Mouse (Mus musculus) liver, embryonic 11.5 days (tissue): Measurements from ENCODE around the gene Igfbp5. TPM values are rescaled to one million over a fixed set of nuclear protein-coding genes. Genes with fewer than 3 reads are reported as not detected.

Source experiments
- ATAC-seq: fragments of 200-750 bp; cut with Nextera tagmentation; replicated peaks from 2 replicates; pipeline ENCODE4 v1.8.0; 2017; ENCODE audit warnings: moderate number of reproducible peaks, mild to moderate bottlenecking, moderate TSS enrichment, moderate library complexity; ENCODE audit not compliant: low FRiP score
- DNase-seq: peaks from one replicate; pipeline ENCODE4 v3.0.0-alpha.2; 2017; ENCODE audit warnings: low spot score
- H3K27ac ChIP-seq: fragments of 300-500 bp; sonication (generic); 2 replicates; pipeline ENCODE4 v1.5.1; 2014; ENCODE audit warnings: mild to moderate bottlenecking, low read depth, low read length, control low read depth
- H3K27me3 ChIP-seq: fragments of 300-500 bp; sonication (generic); replicated peaks from 2 replicates; pipeline ENCODE4 v1.6.1; 2014; ENCODE audit warnings: low read length, mixed read lengths; ENCODE audit not compliant: control insufficient read depth, insufficient read depth
- H3K36me3 ChIP-seq: fragments of 300-500 bp; sonication (generic); 2 replicates; pipeline ENCODE4 v1.6.1; 2014; ENCODE audit warnings: mild to moderate bottlenecking, low read length, moderate library complexity, mixed read lengths; ENCODE audit not compliant: control insufficient read depth, insufficient read depth
- H3K4me1 ChIP-seq: fragments of 300-500 bp; sonication (generic); replicated peaks from 2 replicates; pipeline ENCODE4 v1.6.1; 2014; ENCODE audit warnings: low read length, mixed read lengths; ENCODE audit not compliant: control insufficient read depth, insufficient read depth
- H3K4me2 ChIP-seq: fragments of 300-500 bp; sonication (generic); 2 replicates; pipeline ENCODE4 v1.6.1; 2014; ENCODE audit warnings: mild to moderate bottlenecking, control low read depth, moderate library complexity
- H3K4me3 ChIP-seq: fragments of 300-500 bp; sonication (generic); 2 replicates; pipeline ENCODE4 v1.5.1; 2014; ENCODE audit warnings: low read depth, low read length, control low read depth
- H3K9ac ChIP-seq: fragments of 300-500 bp; sonication (generic); 2 replicates; pipeline ENCODE4 v1.6.1; 2014; ENCODE audit warnings: low read depth, low read length, control low read depth
- H3K9me3 ChIP-seq: fragments of 300-500 bp; sonication (generic); 2 replicates; pipeline ENCODE4 v1.6.1; 2016; ENCODE audit warnings: low read length, inconsistent platforms, mixed read lengths; ENCODE audit not compliant: control insufficient read depth
- WGBS: fragments of 180-500 bp; shearing (Covaris S2); extraction: QIAGEN DNeasy Blood & Tissue Kit; methylation state at CpG from one replicate; pipeline ENCODE4 v1.1.7; 2014; 5-methylcytosine and 5-hydroxymethylcytosine counted together
- polyA plus RNA-seq: library from polyadenylated mRNA; unstranded; fragments of >200 nt; fragmentation: Nextera tagmentation; extraction: Ambion mirVana; gene quantifications from 2 replicates; pipeline ENCODE4 v1.2.1, GENCODE M21; 2014

The Igfbp5 gene
- polyA plus RNA-seq, 1 experiment from 2014 or later = 33.8 TPM

DNA sequence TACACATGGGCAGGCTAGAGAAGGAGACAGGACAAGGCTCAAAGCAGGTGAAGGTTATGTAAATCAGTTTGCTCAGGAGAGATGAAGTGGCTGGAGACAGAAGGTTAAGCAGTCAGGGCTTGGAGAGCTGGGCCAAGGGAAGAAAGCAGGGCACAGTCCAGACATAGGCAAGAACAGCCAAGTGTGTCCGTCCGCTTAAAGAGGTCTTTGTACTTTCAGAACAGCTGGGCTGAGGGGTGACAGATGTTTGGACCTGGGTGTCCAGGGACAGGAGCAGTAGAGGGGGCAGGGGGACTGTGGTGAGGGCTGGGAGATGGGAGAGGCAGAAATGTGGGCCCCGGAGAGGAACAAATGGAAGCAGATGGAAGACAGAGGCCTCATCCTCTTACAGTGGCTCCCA is 10.4 kb downstream of the Igfbp5 start:
- H3K27ac ChIP-seq = no peak overlapping the region
- WGBS = 93% methylated on average over 3 of the region's 3 CpGs
- ATAC-seq = no peak
- no peak overlapping the region for H3K4me3 ChIP-seq
- no peaks in the 10 kb centered on the region for H3K36me3 ChIP-seq
- H3K9me3 ChIP-seq = no peaks in the 10 kb centered on the region
- 0 out of 2 replicates have a peak, but pooled peaks cover 1% of the 10 kb centered on the region for H3K27me3 ChIP-seq
- DNase-seq = no peak
- H3K4me1 ChIP-seq = no peaks in the 10 kb centered on the region; the same call in 1 of the 2 replicates
- H3K9ac ChIP-seq = no peak overlapping the region
- H3K4me2 ChIP-seq = no peak overlapping the region

DNA sequence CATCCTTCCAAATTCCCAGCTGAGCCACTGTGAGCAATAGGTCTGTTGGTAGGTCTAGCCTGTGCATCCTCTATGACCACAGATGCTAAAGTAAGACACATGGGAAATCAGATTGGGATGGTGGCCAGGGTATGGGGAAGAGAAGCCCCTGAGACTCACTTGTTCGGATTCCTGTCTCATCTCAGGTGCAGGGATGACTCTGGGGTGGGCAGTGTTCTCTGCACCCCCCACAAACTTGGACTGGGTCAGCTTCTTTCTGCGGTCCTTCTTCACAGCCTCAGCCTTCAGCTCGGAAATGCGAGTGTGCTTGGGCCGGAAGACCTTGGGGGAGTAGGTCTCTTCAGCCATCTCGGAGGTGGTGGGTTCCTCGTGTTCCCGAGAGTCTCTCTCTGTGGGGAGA is 11.0 kb downstream of the Igfbp5 start:
- Histone ChIP-seq H3K27me3 (no peaks in the 10 kb centered on the region), H3K4me3 (no peak overlapping the region), H3K27ac (no peak overlapping the region), H3K4me2 (no peak overlapping the region), H3K9ac (no peak overlapping the region), H3K4me1 (no peaks in the 10 kb centered on the region; the same call in 1 of the 2 replicates), H3K36me3 (no peaks in the 10 kb centered on the region), H3K9me3 (no peaks in the 10 kb centered on the region)
- no peak for ATAC-seq
- no peak for DNase-seq
- WGBS = 84% methylated on average over 8 of the region's 8 CpGs

DNA sequence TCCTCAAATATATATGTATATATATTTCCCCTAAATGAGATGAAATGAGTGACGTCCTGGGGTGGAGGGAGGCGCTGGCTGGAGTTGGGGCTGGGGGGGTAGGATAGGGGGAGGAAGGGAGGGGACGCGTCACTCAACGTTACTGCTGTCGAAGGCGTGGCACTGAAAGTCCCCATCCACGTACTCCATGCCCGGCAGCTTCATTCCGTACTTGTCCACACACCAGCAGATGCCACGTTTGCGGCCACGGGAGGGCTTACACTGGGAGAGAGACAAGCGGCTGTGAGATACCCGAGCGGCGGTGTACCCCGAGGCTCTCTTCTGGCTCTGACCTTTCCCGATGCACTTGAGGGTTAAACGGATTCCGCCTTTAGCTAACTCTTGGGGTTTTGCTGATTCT is 12.4 kb downstream of the Igfbp5 start:
- Histone ChIP-seq H3K27me3 (no peaks in the 10 kb centered on the region), H3K27ac (no peak overlapping the region), H3K36me3 (no peaks in the 10 kb centered on the region), H3K9me3 (no peaks in the 10 kb centered on the region), H3K9ac (no peak overlapping the region), H3K4me3 (no peak overlapping the region), H3K4me1 (no peaks in the 10 kb centered on the region), H3K4me2 (no peak overlapping the region)
- 82% methylated on average over 21 of the region's 21 CpGs for WGBS
- no peak for ATAC-seq
- no peak for DNase-seq

DNA sequence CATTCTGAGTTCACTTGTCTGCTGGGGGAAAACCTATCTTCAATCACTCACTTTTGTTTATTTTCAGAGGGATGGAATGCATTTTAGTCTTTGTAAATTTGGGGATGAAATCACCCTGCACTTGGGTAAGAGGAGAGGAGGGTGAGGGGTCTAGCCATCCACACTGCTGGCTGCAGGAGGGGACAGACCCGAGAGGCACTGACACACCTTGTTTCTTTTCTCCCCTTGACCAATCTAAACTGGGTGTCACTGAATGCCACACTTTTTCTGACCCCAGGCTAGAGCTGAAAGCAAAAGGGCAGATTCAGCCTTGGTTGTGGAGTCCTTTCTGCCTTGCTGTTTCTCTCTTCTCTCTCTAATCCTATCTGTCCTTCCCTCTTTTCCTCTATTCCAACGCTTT is 13.0 kb downstream of the Igfbp5 start:
- no peak overlapping the region for H3K4me3 ChIP-seq
- no peaks in the 10 kb centered on the region for H3K4me1 ChIP-seq
- H3K27ac ChIP-seq = no peak overlapping the region
- H3K4me2 ChIP-seq = no peak overlapping the region
- H3K27me3 ChIP-seq = no peaks in the 10 kb centered on the region; the same call in 1 of the 2 replicates
- no peak overlapping the region for H3K9ac ChIP-seq
- H3K9me3 ChIP-seq = no peaks in the 10 kb centered on the region
- ATAC-seq (no peak), DNase-seq (no peak)
- 60% methylated on average over 2 of the region's 2 CpGs for WGBS
- H3K36me3 ChIP-seq = no peaks in the 10 kb centered on the region

DNA sequence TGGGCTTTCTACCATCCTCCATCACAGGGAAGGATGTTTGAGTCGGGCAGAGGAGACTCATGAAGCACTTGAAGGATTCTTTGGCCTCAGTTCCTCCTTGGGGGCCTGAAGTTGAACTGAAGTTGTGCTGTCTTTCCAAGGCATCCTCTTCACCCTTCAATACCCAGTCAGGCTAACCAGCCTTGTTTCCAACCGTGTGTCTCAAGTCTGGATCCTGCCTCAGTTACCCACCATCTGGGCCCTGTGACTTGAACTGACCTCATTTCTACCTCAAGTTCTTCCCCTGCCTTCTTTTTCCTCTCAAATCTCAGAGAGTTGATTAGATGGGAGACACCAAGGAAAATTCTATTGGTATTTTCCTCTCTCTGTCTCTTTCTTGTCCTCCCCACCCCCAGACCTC is 14.2 kb downstream of the Igfbp5 start:
- Histone ChIP-seq H3K27me3 (no peaks in the 10 kb centered on the region; the same call in 1 of the 2 replicates), H3K4me2 (no peak overlapping the region), H3K4me3 (no peak overlapping the region), H3K27ac (no peak overlapping the region), H3K4me1 (no peaks in the 10 kb centered on the region), H3K36me3 (no peaks in the 10 kb centered on the region), H3K9me3 (no peaks in the 10 kb centered on the region), H3K9ac (no peak overlapping the region)
- no peak for ATAC-seq
- no peak for DNase-seq
- 71% methylated on average over 2 of the region's 2 CpGs for WGBS

DNA sequence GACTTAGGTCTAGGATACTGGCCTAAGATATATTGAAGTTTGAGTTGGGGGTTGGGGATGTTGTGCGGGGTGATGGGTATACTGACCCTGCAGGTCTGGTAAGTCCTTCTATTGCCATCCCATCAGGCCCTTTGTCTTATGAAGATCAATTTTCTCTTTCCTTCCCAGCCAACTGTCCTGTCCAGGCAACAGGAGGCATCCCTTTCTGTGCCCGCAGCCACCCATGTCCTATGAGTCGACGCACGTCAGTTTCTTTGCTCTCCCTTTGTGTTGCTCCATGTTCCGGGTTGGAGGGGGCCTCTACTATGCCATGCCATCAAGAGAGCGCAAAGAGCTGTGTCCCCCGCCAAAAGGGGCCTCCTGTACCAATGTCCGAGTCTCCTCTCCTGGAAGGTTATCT is 14.7 kb downstream of the Igfbp5 start:
- ATAC-seq (no peak), DNase-seq (no peak)
- H3K4me1 ChIP-seq = no peaks in the 10 kb centered on the region
- no peak overlapping the region for H3K9ac ChIP-seq
- H3K4me2 ChIP-seq = no peak overlapping the region
- no peak overlapping the region for H3K27ac ChIP-seq
- H3K27me3 ChIP-seq = no peaks in the 10 kb centered on the region; the same call in 1 of the 2 replicates
- H3K36me3 ChIP-seq = no peaks in the 10 kb centered on the region
- no peaks in the 10 kb centered on the region for H3K9me3 ChIP-seq
- 87% methylated on average over 9 of the region's 9 CpGs for WGBS
- no peak overlapping the region for H3K4me3 ChIP-seq

DNA sequence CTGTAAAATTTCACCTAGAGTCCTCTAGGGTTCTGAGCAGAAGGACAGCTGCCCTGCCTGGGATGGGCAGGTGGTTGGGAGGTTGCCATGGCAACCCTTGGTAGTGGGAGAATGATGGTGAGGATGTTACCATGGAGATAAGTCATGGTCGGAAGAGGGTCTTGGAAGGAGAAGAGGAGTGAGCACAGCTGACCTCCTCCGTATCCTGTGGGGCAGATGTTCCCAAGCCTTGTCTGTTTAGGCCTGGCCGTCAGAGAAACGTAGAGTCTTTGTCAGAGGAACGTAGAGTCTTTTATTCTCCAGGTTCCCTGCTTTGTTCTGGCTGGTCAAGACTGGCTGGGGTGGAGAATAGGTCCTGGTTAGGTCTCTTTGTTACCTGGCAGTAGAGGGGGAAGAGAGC is 15.8 kb downstream of the Igfbp5 start:
- no peak overlapping the region for H3K4me3 ChIP-seq
- no peaks in the 10 kb centered on the region for H3K4me1 ChIP-seq
- no peaks in the 10 kb centered on the region; the same call in 1 of the 2 replicates for H3K27me3 ChIP-seq
- no peaks in the 10 kb centered on the region for H3K9me3 ChIP-seq
- H3K9ac ChIP-seq = no peak overlapping the region
- 85% methylated on average over 5 of the region's 5 CpGs for WGBS
- ATAC-seq (no peak), DNase-seq (no peak)
- no peaks in the 10 kb centered on the region for H3K36me3 ChIP-seq
- H3K27ac ChIP-seq = no peak overlapping the region
- no peak overlapping the region for H3K4me2 ChIP-seq

DNA sequence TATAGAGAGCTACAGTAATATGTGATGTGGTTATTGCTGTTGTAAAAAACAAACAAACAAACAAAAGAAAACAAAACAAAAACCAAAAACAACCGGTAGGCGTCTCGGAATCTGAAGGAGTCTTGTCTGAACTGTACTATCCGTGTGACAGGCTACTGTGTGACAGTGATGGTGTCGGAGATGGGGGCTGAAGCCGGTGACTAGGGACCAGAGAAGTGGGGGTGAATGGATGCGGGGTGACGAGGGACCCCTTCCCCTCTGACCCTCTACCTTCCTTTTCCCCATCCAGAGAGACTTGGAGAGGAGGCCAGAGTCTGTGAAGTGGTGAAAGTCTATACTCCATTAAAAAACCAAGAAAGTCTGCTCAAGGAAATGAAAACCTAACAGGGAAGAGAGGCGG is 16.4 kb downstream of the Igfbp5 start:
- no peaks in the 10 kb centered on the region for H3K36me3 ChIP-seq
- no peak overlapping the region for H3K27ac ChIP-seq
- ATAC-seq = no peak
- H3K4me2 ChIP-seq = no peak overlapping the region
- no peaks in the 10 kb centered on the region for H3K4me1 ChIP-seq
- H3K27me3 ChIP-seq = no peaks in the 10 kb centered on the region; the same call in 1 of the 2 replicates
- no peak overlapping the region for H3K4me3 ChIP-seq
- no peak for DNase-seq
- no peaks in the 10 kb centered on the region for H3K9me3 ChIP-seq
- no peak overlapping the region for H3K9ac ChIP-seq
- 77% methylated on average over 9 of the region's 9 CpGs for WGBS

DNA sequence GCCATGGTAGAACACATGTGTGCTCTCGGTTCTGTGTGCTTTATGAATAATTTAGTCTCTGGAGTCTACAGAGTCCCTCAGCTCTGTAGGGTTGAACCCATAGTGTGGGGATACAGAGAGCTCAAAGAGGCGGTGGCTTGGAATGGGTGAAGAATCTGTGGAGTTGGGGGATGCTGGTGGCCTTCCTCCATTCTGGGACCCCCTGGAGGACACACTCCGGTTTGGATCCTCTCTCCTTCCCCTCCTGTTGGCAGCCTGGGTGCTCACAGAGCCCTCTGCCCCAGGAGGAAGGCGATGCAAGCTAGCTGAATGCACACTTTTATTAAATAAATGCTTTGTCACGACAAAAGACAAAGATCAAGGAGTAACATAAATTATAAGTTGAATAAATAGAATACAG is 17.1 kb downstream of the Igfbp5 start:
- H3K27me3 ChIP-seq = no peaks in the 10 kb centered on the region; the same call in 1 of the 2 replicates
- no peak overlapping the region for H3K9ac ChIP-seq
- DNase-seq (no peak), ATAC-seq (no peak)
- no peak overlapping the region for H3K27ac ChIP-seq
- H3K4me3 ChIP-seq = no peak overlapping the region
- H3K4me1 ChIP-seq = no peaks in the 10 kb centered on the region
- H3K9me3 ChIP-seq = no peaks in the 10 kb centered on the region
- no peaks in the 10 kb centered on the region for H3K36me3 ChIP-seq
- no peak overlapping the region for H3K4me2 ChIP-seq
- WGBS = 71% methylated on average over 5 of the region's 5 CpGs
